Mouse (Mus musculus): Measurements from ENCODE around the gene Dbr1. TPM values are rescaled to one million over a fixed set of nuclear protein-coding genes. Genes with fewer than 3 reads are reported as not detected.

Gene Dbr1
- polyA plus RNA-seq, 1 experiment from 2014 or later = 27.8 TPM

DNA sequence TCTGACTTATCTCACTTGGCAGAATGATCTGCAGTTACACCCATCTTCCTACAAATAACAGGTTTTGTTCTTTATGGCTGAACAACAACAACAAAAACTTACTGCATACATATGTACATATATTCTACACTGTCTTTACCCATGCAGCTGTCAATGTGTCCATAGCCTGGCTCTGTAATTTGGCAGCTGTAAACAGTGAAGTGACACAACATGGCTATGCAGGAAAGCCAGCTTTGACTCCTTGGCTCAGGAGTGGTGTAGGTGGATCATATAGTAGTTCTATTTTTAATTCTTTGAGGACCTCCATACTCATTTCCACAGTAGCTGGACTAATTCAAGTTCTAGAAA lies 16.1 kb upstream of the Dbr1 start:
- H3K9ac ChIP-seq (ENCODE audit: low read depth, low read length) = no peak overlapping the region
- no peak overlapping the region for H3K27ac ChIP-seq (ENCODE audit: low read length)
- H3K4me1 ChIP-seq (ENCODE audit: control insufficient read depth, insufficient read depth, low read length) = no peaks in the 10 kb centered on the region
- no peak for ATAC-seq
- H3K36me3 ChIP-seq (ENCODE audit: control insufficient read depth, insufficient read depth, low read length) = no peaks in the 10 kb centered on the region
- no peaks in the 10 kb centered on the region for H3K9me3 ChIP-seq (ENCODE audit: control insufficient read depth, low read length)
- no peak overlapping the region for H3K4me3 ChIP-seq (ENCODE audit: low read length)
- no peaks in the 10 kb centered on the region for H3K27me3 ChIP-seq (replicated peaks; ENCODE audit: control insufficient read depth, insufficient read depth, low read length)
- no peak overlapping the region for H3K4me2 ChIP-seq (ENCODE audit: low read depth, low read length)

DNA sequence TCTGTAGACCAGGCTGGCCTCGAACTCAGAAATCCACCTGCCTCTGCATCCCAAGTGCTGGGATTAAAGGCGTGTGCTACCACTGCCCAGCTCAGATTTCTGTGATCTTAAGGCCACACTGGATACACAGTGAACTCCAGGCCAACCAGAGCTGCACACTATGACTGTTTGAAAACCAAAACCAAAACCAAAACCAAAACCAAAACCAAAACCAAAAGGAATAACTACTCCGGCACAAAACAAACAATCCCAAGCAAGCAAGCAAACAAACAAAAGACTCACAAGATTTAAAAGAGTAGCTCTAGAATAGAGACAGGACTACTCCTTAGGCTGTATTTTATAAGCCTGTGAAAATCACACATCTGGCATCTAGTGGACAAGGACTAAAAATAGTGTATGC lies 15.2 kb upstream of the Dbr1 start:
- Histone ChIP-seq H3K4me3 (ENCODE audit: low read length) (no peak overlapping the region), H3K9me3 (ENCODE audit: control insufficient read depth, low read length) (no peaks in the 10 kb centered on the region), H3K4me2 (ENCODE audit: low read depth, low read length) (no peak overlapping the region), H3K27me3 (replicated peaks; ENCODE audit: control insufficient read depth, insufficient read depth, low read length) (no peaks in the 10 kb centered on the region), H3K36me3 (ENCODE audit: control insufficient read depth, insufficient read depth, low read length) (no peaks in the 10 kb centered on the region), H3K4me1 (ENCODE audit: control insufficient read depth, insufficient read depth, low read length) (no peaks in the 10 kb centered on the region), H3K27ac (ENCODE audit: low read length) (no peak overlapping the region), H3K9ac (ENCODE audit: low read depth, low read length) (no peak overlapping the region)
- ATAC-seq = no peak
- 92% methylated on average over 2 of the region's 3 CpGs for WGBS

DNA sequence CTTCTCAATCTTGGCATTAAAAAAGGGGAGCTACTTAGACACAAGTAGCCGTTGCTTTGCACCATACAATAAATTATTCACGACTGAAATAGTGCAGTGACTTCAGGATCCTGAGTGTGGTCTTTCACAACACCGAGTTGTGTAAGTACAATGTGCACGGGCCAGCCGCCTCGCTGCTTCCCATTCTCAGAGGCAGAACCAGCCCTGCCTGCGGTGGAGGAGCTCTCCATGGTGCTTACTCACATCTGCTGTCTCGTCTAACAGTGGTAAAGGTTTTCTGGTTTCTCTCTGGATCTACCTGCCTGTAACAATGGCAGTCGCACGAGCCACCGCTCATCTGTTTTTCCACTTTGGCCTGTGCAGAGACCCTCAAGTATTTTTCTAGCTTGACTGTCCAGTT lies 11.9 kb upstream of the Dbr1 start:
- no peak overlapping the region for H3K4me3 ChIP-seq (ENCODE audit: low read length)
- 16% methylated on average over 11 of the region's 11 CpGs for WGBS

DNA sequence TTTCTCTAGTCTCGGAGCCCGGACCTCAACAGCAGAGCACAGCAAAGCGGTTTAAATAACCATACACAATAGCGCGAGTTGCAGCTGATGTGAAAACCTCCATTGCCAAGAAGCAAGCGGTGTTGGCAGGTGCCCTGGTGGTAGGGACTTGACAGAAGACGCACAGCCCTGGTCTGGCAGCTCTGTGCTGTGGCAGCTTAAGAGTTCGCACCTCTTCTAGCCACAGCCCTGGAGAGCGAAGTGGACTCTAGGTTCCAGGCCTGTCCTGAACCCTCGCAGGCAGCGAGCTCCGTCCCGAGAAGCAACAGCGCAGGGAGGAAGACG lies 7.6 kb upstream of the Dbr1 start:
- ATAC-seq = no peak
- H3K4me1 ChIP-seq (ENCODE audit: control insufficient read depth, insufficient read depth, low read length) = peaks cover 7% of the 10 kb centered on the region
- peak overlapping the region; percentile 92 for H3K4me3 ChIP-seq (ENCODE audit: low read length)
- no peaks in the 10 kb centered on the region for H3K27me3 ChIP-seq (replicated peaks; ENCODE audit: control insufficient read depth, insufficient read depth, low read length)
- no peaks in the 10 kb centered on the region for H3K36me3 ChIP-seq (ENCODE audit: control insufficient read depth, insufficient read depth, low read length)
- H3K9me3 ChIP-seq (ENCODE audit: control insufficient read depth, low read length) = no peaks in the 10 kb centered on the region
- H3K9ac ChIP-seq (ENCODE audit: low read depth, low read length) = peak overlapping the region; percentile 95
- 2% methylated on average over 15 of the region's 15 CpGs for WGBS
- H3K4me2 ChIP-seq (ENCODE audit: low read depth, low read length) = peak overlapping the region; percentile 76
- peak overlapping the region; percentile 99 for H3K27ac ChIP-seq (ENCODE audit: low read length)

More for the DNA sequence above, 11.9 kb upstream of the Dbr1 start:
- Histone ChIP-seq H3K27me3 (replicated peaks; ENCODE audit: control insufficient read depth, insufficient read depth, low read length) (no peaks in the 10 kb centered on the region), H3K9me3 (ENCODE audit: control insufficient read depth, low read length) (no peaks in the 10 kb centered on the region), H3K4me2 (ENCODE audit: low read depth, low read length) (no peak overlapping the region), H3K4me1 (ENCODE audit: control insufficient read depth, insufficient read depth, low read length) (peaks cover 7% of the 10 kb centered on the region), H3K27ac (ENCODE audit: low read length) (no peak overlapping the region), H3K36me3 (ENCODE audit: control insufficient read depth, insufficient read depth, low read length) (no peaks in the 10 kb centered on the region), H3K9ac (ENCODE audit: low read depth, low read length) (no peak overlapping the region)
- ATAC-seq = peak; percentile 29; the same call in 1 of the 2 replicates

DNA sequence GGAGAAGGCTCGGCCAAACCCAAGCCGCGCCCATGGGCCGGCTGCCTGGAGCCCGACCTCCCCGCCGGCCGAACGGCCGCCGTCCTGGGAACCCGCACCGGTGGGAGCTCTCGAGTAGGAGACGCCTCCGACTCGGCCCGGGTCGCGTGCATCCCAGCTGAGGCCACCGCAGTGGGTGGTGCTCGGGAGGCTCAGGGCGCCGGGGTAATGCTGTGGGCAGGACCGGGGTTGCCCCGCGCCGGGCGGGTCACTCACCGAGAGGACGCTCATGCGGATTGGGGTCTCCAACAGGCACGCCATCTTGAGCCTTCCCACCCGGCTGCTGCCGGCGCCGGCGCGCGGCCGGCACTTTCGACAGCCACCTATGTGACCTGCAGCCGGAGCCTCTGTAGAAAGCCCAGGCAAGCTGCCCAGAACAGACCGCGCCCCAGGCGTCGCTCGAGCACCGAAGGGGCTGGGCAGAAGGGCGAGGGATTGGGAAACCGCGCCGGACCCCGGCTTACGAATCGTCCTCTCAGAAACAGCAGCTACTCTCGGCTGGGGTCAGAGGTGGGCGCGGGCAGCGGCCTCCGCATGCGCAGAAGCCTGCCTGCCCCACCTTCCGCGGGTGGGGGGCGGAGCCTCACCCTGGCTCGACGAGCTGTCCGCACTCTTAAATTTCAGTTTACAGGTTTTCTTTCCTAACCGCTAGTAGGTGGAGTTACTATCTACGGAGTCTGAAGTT lies 7.1 kb upstream of the Dbr1 start, which contains the start of gene Armc8:
TSS of gene Armc8 (minus strand) at position 553 of the 724 bp plus-strand sequence.
- ATAC-seq = peak; percentile 98
- H3K4me1 ChIP-seq (ENCODE audit: control insufficient read depth, insufficient read depth, low read length) = peaks cover 7% of the 10 kb centered on the region
- peak within 1 kb of the TSS; percentile 99 for H3K27ac ChIP-seq (ENCODE audit: low read length)
- peak within 1 kb of the TSS; percentile 95 for H3K9ac ChIP-seq (ENCODE audit: low read depth, low read length)
- no peaks in the 10 kb centered on the region for H3K27me3 ChIP-seq (replicated peaks; ENCODE audit: control insufficient read depth, insufficient read depth, low read length)
- WGBS = under 1% methylated on average over 70 of the region's 70 CpGs
- no peaks in the 10 kb centered on the region for H3K36me3 ChIP-seq (ENCODE audit: control insufficient read depth, insufficient read depth, low read length)
- peak within 1 kb of the TSS; percentile 76 for H3K4me2 ChIP-seq (ENCODE audit: low read depth, low read length)
- H3K4me3 ChIP-seq (ENCODE audit: low read length) = peak within 1 kb of the TSS; percentile 92
- no peaks in the 10 kb centered on the region for H3K9me3 ChIP-seq (ENCODE audit: control insufficient read depth, low read length)

DNA sequence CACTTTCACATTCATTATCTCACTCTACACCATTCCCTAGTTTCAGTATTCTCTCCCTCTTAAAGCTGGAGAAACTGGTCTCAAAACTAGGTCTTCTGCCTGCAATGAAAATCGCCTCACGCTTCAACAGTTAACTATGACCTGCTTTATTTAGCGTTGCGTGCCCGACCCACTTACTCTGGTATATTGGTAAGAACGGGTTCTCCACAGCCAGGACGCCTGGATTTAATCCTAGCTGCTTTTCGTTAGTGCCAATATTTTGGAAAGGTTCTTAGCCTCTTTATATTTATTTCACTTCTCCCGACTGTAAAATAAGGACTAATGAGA lies 6.6 kb upstream of the Dbr1 start:
- H3K27ac ChIP-seq (ENCODE audit: low read length) = peak overlapping the region; percentile 92
- WGBS = under 1% methylated on average over 9 of the region's 9 CpGs
- no peaks in the 10 kb centered on the region for H3K36me3 ChIP-seq (ENCODE audit: control insufficient read depth, insufficient read depth, low read length)
- H3K4me2 ChIP-seq (ENCODE audit: low read depth, low read length) = peak overlapping the region; percentile 68
- peak overlapping the region; percentile 95 for H3K9ac ChIP-seq (ENCODE audit: low read depth, low read length)
- no peaks in the 10 kb centered on the region for H3K9me3 ChIP-seq (ENCODE audit: control insufficient read depth, low read length)
- peaks cover 7% of the 10 kb centered on the region for H3K4me1 ChIP-seq (ENCODE audit: control insufficient read depth, insufficient read depth, low read length)
- no peak for ATAC-seq
- peak overlapping the region; percentile 92 for H3K4me3 ChIP-seq (ENCODE audit: low read length)
- H3K27me3 ChIP-seq (replicated peaks; ENCODE audit: control insufficient read depth, insufficient read depth, low read length) = no peaks in the 10 kb centered on the region

DNA sequence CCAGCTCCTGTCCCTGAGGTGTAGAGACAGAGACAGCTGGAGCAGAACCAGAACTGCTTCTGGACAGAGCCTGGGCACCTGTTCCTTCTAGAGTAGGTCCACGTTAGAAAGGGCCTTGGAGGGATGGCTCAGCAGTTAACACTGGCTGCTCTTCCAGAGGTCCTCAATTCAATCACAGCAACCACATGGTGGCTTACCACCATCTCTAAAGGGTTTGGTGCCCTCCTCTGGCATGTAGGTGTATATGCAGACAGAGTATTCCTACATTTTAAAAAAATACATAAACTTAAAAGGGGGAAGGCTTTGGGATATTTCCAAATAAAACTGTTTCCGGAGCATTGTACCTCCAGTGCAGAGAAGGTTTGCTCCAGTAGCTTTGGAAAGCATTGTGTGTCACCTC lies 5.1 kb downstream of the Dbr1 start:
- no peak for ATAC-seq
- H3K4me1 ChIP-seq (ENCODE audit: control insufficient read depth, insufficient read depth, low read length) = peaks cover 5% of the 10 kb centered on the region; the same call in 1 of the 2 replicates
- 46% methylated on average over 2 of the region's 2 CpGs for WGBS
- H3K9ac ChIP-seq (ENCODE audit: low read depth, low read length) = no peak overlapping the region
- H3K27ac ChIP-seq (ENCODE audit: low read length) = no peak overlapping the region
- no peaks in the 10 kb centered on the region for H3K9me3 ChIP-seq (ENCODE audit: control insufficient read depth, low read length)
- no peaks in the 10 kb centered on the region for H3K27me3 ChIP-seq (replicated peaks; ENCODE audit: control insufficient read depth, insufficient read depth, low read length)
- no peak overlapping the region for H3K4me2 ChIP-seq (ENCODE audit: low read depth, low read length)
- H3K4me3 ChIP-seq (ENCODE audit: low read length) = no peak overlapping the region
- peaks cover 8% of the 10 kb centered on the region; the same call in 1 of the 2 replicates for H3K36me3 ChIP-seq (ENCODE audit: control insufficient read depth, insufficient read depth, low read length)

DNA sequence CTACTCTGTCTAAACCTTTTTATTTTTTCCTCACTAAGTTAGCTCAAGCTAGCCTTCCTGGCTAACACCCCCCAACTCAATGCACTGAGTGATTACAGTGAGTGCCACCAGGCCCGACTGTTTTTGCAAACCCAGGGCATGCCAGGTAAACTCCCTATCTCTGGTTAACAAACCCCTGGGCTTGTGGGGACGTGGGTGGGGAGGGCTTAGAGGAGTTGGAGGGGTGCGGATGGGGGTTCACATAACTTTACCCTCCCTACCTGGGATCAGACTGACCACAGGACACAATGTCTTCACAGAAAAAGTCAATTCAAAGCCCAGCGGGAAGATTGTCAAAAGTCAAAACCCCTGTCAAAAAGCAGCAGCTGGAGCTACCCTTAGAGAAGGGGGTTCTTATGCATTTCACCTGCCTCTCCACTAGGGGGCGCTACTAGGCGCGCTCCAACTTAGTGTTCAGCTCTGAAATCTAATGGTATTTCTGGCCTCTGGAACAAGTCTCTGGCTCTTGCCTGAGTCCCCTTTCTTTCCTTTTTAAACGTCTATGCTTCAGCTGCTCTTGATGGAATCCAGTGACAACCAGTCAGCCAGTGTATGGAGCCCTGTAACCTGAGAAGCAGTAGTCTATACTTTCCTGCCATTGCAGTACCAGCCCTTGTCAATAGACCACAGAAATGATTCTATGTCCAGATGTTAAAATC lies 12.1 kb downstream of the Dbr1 start:
- ATAC-seq = peak; percentile 50
- Histone ChIP-seq H3K9me3 (ENCODE audit: control insufficient read depth, low read length) (no peaks in the 10 kb centered on the region), H3K27ac (ENCODE audit: low read length) (no peak overlapping the region), H3K4me3 (ENCODE audit: low read length) (no peak overlapping the region), H3K36me3 (ENCODE audit: control insufficient read depth, insufficient read depth, low read length) (peaks cover 4% of the 10 kb centered on the region; the same call in 1 of the 2 replicates), H3K4me1 (ENCODE audit: control insufficient read depth, insufficient read depth, low read length) (no peaks in the 10 kb centered on the region), H3K9ac (ENCODE audit: low read depth, low read length) (no peak overlapping the region), H3K4me2 (ENCODE audit: low read depth, low read length) (no peak overlapping the region), H3K27me3 (replicated peaks; ENCODE audit: control insufficient read depth, insufficient read depth, low read length) (no peaks in the 10 kb centered on the region)
- 27% methylated on average over 8 of the region's 8 CpGs for WGBS

DNA sequence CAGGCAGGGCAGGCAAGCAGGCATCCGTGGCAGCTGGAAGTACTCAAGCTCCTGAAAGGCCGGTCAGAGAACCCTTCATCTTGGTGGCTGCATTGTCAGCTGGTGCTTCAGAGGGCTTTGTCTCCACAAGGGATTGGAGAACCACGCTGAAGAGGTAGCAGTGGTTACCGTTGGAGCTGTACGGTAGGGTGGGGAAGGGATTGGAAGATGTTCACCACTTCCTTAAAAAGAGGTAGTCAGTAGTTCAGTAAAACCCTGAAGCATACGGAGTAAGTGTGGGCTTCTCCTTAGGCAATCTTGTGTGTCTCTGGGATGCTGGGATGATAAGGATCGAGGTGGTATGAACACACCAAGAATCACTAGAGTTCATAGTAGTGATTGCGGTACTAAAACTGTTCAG lies 15.5 kb downstream of the Dbr1 start:
- Histone ChIP-seq H3K27ac (ENCODE audit: low read length) (no peak overlapping the region), H3K27me3 (replicated peaks; ENCODE audit: control insufficient read depth, insufficient read depth, low read length) (no peaks in the 10 kb centered on the region), H3K4me1 (ENCODE audit: control insufficient read depth, insufficient read depth, low read length) (no peaks in the 10 kb centered on the region), H3K9ac (ENCODE audit: low read depth, low read length) (no peak overlapping the region), H3K36me3 (ENCODE audit: control insufficient read depth, insufficient read depth, low read length) (no peaks in the 10 kb centered on the region), H3K4me2 (ENCODE audit: low read depth, low read length) (no peak overlapping the region), H3K9me3 (ENCODE audit: control insufficient read depth, low read length) (no peaks in the 10 kb centered on the region), H3K4me3 (ENCODE audit: low read length) (no peak overlapping the region)
- no peak for ATAC-seq
- 73% methylated on average over 8 of the region's 8 CpGs for WGBS

All from intestine, embryonic 16.5 days (tissue).